Mouse (Mus musculus): ENCODE data around the gene Nell1.

The Nell1 gene

DNA sequence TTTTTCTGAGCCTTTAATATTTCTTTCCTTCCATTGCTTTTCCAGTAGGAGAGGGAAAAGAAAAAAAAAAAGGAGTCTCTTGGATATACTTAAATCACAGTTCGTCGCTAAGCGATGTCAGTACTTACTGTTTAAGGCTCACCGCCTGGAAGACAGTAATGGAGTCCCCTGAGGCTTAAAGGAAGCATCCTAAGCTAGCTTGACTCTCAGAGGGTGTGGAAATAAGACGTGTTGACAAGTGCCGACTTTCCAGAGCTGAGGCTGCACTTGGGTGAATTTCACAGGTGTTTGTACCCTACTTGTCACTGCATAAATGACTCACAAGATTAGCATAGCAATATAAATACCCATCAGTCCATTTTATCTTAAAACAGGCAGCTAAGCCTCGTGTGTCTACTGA, 599.2 kb downstream of the Nell1 start:
- no peak for DNase-seq

DNA sequence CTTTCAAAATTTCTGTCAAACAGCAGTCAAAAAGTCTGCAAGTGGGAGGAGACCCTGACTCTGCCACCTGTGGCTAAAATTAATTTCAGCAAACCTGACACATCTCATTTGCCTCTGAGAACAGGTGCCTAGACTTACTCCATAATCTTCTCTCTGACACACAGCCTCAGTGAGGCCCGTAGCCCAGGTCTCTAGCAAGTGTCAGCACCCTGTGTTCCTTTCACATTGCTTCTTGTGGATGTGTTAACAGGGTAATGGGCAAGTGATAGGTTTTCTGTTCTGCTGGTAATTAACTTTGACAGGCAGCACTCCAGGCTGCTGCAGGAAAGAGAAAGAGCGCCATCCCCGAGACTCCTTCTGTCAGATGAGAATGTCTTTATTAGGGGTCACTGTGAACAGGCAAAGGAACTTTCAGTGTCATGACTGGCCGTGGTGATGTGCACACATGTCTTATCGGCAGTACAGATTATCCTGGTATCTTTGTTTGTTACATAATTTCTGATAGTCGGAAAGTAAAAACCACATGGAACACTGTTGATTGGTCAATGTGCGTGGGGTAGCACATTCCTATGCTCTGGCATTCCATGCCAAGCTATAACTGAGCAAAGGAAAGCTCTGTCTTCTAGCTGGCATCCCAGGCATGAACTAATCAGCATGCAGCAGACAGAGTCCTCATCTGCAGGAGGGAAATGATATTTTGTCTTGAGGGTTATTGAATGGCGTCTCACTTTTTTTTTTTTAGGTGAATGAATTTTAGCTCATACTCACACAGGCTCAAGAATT, 614.2 kb downstream of the Nell1 start:
- no peak for DNase-seq

DNA sequence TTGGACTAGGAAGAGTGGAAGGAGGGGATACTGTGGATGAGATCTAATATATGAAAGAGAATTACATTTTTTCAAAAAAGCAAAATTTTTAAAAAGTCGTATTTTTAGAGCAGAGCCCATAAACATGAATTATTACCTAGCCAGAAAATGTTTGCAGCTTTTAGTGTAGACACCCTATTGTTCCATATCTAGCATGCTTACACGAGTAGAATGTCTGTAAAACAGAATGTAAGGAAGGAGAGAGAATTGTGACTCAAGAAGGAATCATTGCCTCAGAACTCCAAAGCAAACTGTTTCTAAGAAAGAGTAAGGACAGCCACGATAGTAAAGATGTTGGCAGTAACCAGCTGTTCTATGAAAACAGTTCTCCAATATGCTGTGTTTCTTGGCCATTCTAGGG, 624.2 kb downstream of the Nell1 start, which contains the start of gene 4933405O20Rik:
4933405O20Rik (plus strand) TSS at position 301 of the 400 bp plus-strand sequence.
- DNase-seq = no peak

DNA sequence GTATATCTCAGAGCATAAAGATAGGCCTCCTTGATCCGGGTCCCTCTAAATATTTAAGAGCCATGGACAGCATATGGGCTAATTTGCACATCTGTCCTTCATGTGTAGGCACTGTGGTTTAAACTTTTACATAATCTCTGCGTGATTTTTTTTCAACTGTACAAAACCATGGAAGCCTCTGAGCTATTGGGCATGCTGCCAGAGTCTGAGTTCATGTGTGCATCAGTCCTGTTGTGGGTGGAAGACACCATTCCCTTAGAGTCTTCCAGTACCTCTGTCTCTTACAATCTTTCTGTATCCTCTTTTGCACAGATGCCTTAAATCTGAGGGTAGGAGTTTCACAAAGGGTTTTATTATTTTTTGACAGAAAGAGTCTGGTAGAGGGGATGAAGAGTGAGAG, 639.4 kb downstream of the Nell1 start:
- no peak for DNase-seq

DNA sequence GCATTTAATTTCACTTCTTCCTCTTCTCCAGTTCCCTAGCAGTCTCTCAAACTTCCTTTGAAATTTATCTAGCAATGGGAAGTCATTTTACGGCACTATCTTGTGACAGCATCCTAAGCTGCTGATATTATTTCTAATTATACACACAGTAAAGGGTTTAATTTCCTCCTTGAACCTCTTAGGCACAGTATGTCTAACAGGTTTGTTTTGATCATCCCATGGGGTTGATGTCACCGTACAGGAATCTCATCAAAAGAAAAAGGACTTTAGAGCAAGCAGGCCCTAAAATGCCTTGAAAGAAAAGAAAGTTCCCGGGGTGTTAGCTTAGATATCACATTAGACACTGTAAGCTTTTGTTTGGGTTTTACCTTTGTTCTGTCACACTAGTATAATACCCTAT, 654.5 kb downstream of the Nell1 start:
- no peak for DNase-seq

DNA sequence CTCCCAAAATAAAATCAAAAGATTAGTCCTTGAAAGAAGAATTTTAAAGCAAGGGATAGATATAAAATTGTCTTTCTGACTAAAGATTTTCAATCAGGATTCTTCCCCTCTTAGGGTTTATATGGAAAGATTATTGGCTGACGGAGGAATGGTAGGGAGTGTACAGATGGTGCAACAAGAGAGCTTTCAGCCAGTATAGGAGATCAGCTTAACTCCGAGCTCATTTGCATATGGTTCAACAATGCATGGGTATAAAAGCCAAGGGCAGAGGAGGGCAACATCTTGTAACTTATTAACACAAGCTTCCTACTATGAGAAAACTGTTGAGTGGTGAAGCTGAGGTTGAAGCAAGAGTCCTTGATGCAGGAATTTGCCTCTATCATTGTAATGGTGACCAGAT, 658.5 kb downstream of the Nell1 start:
- DNase-seq = no peak

DNA sequence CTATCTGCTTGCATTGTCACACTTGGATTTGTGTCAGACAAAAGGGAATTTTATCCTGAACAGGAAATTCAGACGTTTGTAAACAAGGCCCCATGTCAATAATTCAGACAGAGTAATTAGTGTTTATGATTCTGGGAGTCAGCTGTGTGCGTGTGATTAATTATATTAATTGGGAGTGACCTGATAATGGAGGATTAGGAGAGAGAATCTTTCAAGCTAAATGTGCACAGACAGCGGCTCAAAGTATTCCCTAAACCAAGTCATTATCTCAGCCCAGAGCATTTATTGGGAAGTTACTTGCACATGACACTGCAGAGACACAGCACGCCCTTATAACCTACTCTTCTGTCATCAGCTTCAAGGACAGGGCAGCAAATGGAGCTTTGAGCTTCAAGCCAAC, 697.6 kb downstream of the Nell1 start:
- no peak for DNase-seq

DNA sequence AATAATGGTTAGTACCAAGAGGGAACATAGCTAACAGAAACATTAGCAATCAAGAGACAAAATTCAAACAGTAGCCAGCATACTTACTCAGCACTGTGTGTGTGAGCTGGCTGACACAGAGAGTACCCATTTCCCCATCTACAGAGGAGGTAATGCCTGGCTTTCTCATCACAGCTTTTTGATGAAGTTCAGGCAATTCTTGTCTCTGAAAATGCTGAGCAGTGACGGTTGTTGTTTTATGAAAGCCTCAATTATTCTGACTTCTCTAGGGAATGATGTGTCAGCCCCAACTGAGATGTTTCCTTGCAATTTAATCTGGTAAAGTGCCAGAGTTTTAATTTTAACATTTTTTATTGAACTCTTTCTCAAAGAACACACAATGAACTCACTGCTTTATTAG, 700.8 kb downstream of the Nell1 start:
- DNase-seq = no peak

DNA sequence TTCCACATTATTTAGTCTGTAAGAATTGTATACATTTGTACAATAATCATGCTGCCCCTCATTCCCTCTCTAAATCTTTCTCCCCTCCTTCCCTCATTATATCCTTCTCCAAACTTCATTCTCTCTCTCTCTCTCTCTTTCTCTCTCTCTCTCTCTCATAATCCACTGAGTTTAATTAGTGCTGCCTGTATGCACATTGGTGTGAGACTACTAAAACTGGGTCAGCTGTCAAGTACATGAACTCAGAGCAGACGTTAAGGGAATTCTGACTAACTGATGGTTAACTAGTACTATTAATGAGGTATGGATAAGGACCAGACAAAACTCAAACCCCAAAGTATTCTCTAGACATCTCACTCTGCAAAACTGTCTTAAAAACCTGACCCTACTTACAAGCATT, 702.8 kb downstream of the Nell1 start:
- DNase-seq = no peak

DNA sequence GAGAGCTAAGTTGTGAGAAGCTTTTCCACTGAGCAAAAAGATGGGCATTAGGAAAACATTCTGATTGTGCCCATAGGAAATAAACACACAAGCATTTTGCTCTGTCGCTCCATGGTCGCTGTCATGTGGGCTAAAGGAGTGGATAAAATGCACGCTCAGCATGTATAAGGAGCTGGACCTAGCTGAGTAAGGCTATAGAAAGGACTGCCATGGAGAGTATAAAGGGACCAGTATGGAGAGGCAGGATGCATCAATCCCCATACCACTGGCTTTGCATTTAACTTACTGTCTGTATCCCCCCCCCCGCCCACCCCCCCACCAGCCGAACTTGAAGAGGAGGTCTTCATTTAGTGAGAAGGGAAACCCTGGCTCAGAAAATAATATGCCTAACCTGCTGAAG, 711.7 kb downstream of the Nell1 start:
- DNase-seq = no peak

DNA sequence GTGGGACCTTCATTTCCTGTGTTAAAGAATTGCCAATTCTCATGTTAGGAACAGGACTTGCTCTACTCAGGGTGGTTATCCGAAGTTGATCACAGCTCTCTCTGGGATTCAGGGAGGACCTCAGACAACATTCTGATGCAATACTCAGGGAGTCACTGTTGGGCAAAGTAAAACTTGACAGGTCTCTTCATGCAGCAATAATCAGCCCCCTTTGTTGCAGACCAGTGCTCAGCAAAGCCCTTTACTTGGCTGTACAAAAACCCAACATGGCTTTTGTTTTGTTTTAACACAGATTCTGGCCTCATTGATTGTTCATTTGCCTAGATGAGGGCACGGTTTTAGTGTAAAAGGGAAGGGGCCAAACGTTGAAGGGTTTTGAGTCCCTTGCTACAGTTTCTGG, 750.5 kb downstream of the Nell1 start:
- no peak for DNase-seq

DNA sequence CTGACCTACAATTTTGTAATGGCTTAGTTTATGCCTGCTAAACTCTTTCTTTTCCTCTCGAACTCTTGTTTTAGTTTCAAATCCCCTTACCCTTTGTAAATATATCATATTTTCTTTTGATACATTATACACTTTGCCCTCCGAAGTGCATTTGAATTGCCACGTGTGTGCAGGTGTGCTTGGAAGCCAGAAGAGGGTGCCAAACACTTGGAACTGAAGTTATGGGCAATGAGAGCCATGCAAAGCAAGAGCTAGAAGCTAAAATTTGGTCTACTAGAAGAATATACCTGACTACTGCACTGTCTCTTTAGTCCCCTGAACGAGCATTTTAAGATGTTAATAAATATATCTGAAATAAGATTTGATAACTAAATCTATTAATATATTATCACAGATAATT, 756.3 kb downstream of the Nell1 start:
- DNase-seq = no peak

DNA sequence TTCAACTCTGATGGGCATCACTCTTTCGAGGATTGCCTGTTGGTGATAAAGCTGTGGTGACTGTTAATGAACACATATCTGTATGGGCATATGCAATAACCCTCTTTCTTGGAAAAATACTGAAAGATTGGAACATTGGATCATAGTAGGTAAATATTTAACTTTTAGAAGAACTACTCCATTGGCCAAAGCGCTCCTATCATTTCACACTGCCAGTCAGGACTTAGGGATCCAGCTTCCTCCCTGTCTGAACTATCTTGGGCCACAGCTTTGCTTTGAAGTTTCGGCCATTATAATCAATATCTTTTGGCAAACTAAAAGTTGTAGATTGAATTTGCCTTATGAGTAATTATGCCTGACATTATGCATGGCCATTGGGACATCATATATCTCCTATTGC, 780.9 kb downstream of the Nell1 start:
- DNase-seq = no peak

DNA sequence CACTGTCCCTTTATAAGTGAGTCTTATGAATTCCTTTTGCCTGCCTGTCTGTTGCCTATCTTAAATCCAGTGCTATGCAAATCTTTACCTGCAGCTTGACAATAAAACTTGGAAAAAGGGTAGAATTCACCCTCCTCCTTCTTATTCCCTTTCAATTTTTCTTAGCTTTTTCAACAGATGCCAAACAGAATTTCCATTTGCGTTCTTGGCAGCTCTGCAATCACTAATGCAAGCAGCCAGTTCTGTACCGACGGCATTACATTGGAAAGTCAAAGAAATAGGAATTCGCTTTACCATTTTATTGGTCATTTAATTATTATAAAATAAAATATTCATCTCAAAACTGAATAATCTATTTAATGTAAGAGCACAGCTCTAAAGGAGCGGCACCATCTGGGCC, 781.7 kb downstream of the Nell1 start:
- no peak for DNase-seq

DNA sequence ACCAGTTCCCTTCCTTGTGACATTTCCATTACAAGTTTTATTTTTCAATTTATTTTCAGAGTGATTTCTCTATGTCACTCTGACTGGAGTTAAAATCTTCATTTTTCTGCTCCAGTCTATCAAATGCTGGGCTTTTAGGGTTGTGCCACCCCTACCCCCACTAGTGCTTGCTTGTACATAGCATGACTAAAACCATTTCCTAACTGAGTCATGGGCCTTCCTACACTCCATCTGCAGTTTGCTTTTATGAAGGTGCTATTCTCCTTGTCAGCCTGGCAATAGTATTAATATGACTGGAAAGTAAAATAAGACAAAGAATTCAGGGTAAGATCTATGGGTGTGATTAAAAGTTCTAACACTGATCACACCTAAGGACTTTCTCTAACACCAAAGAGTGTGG, 798.9 kb downstream of the Nell1 start:
- DNase-seq = no peak

DNA sequence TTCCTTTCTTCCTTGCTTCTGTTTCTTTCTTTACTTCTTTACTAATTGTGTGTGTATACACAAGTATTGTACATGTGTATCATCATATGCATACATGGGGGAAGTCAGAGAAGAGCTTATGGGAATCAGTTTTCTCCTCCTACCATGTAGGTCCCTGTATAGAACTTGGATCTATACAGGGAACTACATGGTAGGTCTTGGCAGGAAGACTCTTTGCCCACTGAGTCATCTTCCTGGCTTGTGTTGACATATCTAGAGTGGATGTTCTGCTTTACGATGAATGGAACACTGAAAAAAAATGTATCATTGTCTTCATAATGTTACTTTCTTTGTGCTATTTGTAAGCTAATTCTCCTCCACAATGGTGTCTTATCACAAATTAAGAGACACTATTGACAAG, 806.4 kb downstream of the Nell1 start:
- DNase-seq = no peak

DNA sequence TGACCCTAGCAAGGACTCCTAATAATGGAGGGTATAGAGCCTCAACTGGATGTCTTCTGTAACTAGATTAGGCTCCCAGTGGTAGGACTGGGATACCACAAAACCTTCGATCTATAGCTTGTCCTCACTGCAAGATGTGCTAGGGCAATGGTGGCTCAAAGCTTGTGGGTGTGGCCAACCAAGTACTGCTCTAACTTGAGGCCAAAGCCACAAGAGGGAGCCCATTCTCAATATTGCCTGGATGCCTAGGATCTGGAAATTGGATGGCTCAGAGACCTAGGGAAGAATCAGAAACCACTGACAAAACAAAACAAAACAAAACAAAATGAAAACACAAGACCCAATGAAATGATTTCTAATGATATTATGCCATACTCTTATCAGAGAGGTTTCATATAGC, 809.0 kb downstream of the Nell1 start:
- no peak for DNase-seq

DNA sequence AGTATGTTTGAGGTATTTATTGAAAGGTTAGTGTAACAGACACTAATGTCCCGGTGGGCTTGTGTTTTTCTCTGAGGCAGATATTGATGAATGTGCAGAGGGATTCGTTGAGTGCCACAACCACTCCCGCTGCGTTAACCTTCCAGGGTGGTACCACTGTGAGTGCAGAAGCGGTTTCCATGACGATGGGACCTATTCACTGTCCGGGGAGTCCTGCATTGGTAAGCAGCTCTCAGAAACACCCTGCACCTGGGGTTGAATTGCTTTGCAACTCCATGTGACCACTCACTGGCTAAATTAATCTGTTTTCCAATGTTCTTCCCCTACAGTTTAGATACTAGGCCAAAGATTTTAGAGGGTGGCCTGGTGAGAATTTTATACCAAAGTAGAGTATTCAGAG, 851.5 kb downstream of the Nell1 start:
- no peak for DNase-seq

DNA sequence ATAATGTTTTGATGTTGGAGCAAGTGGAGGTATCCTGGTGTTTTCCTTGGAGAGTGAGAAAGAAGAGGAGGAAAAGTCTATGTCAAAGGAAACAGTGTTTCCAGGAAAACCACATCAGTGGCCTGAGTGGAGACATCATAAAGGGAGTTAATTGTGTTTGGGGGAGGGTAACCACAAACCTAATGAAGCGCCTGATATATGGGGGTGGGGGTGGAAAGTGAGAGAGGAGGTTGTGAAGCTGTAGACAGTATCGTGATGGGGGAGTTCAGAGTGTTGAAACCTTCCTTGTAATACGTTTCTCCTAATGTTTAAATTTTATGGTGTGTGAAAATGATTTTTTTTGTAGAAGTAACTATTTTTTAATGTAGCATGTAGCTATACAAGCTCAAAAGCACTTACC, 858.1 kb downstream of the Nell1 start:
- no peak for DNase-seq

DNA sequence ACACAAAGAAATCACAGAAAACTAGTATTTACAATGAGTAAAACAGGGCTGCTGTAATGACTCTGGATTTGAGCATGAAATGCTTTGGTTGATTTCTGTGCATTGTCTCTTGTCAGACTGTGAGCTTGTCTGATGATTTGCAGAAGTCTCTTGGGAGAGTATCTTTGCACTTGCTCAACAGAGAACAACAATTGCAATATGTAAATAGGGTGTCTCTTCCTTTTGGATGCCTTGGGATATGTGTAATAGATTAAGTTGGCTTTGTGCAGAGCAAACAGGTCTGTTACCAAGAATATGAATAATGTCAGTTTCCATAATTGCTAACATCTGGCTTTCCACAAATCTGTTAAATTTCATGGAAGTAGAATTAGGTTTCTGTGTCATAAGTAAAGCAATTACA, 868.0 kb downstream of the Nell1 start:
- DNase-seq = no peak

DNA sequence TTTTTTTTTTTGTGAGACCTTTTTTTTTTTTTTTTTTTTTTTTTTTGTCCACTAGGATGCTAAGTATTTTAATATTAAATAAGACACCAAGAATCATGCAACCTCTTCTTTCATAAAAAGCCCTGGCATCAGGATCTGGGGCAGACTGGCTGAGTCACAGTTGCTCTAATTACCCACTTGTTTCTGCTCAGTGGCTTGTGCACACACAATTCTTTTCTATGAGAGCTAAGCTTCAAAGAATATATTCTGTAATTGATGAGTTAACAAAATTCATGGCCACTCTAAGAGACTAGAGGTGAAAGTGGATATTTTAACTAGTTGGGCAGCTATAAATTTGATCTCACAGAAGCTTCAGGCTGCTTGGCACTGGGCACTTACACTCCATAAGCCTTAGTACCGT, 873.3 kb downstream of the Nell1 start:
- no peak for DNase-seq

DNA sequence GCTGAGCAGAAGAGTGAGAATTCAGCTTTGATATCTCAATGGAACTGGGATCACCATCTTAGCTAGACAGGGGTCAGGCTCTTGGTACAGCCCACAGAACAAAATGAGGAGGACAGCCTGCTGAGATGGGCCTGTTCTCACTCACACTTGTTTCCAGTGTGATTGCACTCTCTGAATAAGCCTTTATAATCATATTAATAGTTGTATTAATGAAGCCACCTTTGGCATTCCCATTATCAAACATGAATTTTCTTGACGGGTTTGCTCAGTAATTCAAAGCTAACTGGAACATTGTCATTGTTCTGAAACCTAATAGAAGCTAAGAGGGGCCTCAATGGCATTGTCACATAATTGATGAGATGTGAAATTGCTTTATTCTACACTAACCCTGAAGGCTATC, 875.6 kb downstream of the Nell1 start:
- DNase-seq = no peak

DNA sequence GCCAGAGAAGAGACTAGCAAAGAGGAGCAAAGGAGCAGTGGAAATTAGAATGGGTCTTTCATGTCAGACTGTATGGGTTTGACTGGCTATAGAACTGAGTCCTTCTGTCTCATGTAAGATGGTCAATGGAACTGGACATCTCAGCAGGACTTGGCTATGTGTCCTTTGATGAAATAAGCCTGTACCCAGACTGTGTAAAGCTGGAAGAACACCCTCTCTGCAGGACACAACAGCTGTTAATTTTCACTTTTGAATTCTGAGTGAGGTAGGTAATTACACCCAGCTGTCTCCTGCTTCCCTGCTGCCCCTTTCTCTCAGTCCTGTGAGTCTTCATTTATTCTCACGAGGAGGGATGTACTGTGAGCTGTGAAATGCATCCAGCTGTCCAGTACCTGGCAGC, 895.5 kb downstream of the Nell1 start:
- DNase-seq = no peak

DNA sequence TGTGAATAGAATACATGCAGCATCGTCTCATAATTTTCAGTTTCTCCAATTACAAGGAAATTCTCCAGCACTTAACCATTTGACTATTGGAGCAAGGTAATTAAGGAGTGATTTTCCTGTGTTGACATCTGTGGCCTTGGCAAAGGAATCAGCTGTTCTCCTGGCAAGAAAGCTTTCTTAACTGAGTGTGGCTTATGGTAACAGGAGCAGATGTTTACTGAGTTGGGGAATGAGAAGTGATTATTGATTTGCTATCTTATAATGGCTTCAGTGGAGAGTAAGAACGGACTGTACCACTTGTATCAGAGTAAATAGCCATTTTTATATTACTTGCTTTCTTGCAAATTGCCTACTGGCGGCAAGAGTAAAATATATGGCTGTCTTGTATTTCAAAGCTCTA, 913.0 kb downstream of the Nell1 start:
- no peak for DNase-seq

DNA sequence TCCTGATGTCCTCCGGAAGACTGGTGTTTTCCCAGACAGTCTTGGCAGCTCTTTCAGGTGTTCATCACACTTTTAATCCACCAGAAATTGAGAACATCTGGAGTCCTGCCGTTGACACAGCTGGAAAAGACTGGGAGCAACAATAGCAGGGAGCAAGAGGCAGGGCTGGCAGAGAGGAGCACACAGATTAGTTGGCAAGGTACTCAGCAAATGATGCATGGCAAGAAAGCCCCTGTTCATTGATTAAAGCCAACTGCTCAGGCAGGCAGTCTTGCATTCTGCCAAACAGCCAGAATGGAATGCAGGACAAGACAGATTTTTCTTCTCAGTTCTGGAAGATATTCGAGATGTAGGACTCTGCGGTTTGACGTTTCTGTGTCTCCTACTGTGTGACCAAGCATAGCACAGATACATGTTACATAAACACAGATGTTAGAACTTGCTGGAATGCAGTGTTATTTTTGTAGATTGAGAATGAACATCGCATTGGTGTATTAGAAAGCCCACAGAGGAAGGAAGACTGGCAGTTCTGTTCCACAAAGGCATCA, 925.0 kb downstream of the Nell1 start:
- DNase-seq = peak; percentile 3 to 8

All from lung, adult 18-20 months (tissue).